Mouse (Mus musculus): ENCODE data around the gene H2-Oa. TPM values are rescaled to one million over a fixed set of nuclear protein-coding genes. Genes with fewer than 3 reads are reported as not detected.

H2-Oa gene
- polyA plus RNA-seq, 1 experiment from 2014 or later = 0.43 TPM

DNA sequence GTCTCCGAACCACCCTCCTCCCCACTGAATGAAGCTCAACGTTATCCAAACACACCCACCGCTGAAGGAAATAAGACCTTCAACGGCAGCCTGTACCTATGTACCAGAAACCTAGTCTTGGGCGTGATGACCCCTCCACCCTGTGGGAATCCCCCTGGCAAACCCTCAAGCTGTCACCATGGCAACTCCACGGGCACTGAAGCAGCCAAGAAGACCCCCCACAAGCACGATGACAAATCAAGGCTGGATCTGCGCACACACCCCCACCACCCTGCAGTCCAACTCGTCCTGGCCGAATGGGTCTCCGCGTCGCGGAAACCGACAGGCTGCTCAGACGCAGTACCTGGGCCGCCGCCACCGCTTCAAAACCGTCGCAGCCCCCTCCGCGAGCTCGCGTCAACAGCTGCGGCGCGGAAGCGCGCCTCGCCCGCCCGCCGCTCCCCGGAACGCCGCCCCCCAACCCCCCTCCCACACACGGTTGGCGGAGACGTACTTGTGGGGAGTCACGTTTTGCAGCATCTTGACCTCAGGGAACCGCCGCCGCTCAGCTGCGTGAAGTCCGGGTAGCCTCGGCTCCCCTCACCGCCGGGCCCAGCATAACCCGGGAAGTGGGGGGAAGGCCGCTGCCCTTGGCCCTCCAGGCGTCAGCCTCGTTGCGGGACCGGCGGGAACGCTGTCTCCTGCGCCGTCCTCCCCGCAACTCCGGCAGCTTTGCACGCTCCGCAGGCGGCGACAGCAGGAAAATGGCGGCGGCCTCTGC, 26.2 kb downstream of the H2-Oa start:
- peak overlapping the region; percentile 79 for H3K4me3 ChIP-seq
- peaks cover 49% of the 10 kb centered on the region for H3K36me3 ChIP-seq
- peaks cover 24% of the 10 kb centered on the region for H3K4me1 ChIP-seq
- under 1% methylated on average over 67 of the region's 67 CpGs for WGBS
- no peaks in the 10 kb centered on the region for H3K27me3 ChIP-seq
- peak overlapping the region; percentile 100 for H3K27ac ChIP-seq
- H3K4me2 ChIP-seq (replicated peaks) = peak overlapping the region; percentile 94
- no peak for ATAC-seq (ENCODE audit: insufficient number of reproducible peaks, insufficient read depth, low FRiP score, low TSS enrichment)
- no peaks in the 10 kb centered on the region for H3K9me3 ChIP-seq
- H3K9ac ChIP-seq = peak overlapping the region; percentile 91

DNA sequence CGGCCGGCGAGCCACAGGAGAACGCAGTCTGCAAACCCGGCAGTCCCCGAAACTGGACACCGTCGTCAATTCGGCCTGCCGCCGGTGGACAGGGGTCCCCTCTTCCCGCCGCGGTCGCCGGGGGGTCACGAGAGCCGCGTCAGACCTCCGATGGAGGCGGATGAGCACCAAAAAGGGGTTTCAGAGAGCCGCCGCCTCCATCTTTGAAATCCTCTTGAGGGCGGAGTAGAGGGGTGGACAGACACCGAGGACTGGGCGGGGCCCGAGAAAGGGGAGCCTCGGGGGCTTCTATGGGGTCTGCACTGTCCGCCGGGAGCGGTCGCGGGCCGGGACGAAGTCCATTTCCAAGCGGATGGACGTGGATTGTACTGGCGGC, 26.7 kb downstream of the H2-Oa start:
- Histone ChIP-seq H3K9ac (peak overlapping the region; percentile 91), H3K4me2 (replicated peaks) (peak overlapping the region; percentile 94), H3K4me3 (peak overlapping the region; percentile 79), H3K27ac (peak overlapping the region; percentile 100), H3K4me1 (peaks cover 29% of the 10 kb centered on the region), H3K9me3 (no peaks in the 10 kb centered on the region), H3K36me3 (peaks cover 44% of the 10 kb centered on the region), H3K27me3 (no peaks in the 10 kb centered on the region)
- no peak for ATAC-seq (ENCODE audit: insufficient number of reproducible peaks, insufficient read depth, low FRiP score, low TSS enrichment)
- under 1% methylated on average over 38 of the region's 38 CpGs for WGBS

DNA sequence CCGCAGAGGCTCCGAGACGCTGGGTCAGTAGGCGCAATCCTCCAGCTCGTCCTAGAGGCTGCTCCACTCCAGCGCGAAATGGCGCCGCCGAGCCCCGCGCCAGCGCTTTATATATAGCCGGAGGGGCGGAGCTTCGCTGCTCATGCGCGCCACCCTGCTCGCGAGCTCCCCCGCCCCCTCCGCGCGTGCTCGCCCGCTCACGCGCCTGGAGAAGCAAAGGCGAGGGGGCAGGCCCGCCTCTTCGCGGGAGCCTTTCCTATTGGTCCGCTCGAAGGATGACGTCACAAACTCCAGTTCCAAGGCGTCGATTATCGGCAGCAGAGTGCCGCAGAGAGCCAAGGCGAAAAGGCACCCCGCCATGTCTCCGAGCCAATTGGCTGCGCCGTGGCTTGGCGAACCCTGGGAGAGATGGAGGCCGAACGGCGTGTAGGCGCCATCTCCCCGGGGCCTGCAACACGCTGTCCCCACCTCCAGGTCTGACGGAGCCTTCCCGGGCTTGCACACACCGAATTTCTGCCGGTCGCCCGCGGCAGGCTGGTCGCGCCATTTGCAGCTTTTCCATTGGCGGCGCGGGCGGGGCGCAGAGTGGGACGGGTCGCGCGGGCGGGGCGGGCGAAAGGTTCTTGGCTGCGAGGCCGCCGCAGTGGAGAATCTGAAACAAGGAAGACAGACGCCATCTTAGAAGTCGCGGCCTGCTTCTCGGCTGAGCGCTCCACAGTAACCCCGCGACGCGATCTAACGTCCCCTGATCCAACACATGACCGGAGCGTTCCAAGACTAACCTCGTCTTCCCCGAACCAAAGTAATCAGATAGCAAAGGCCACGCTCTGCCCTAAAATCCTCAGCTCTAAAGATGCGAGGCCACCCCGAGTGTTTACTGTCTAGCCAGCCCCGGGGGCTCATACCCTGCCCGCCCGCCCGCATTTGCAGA, 27.4 kb downstream of the H2-Oa start, which contains the start of gene H2-DMa:
Gene H2-DMa (plus strand): TSS at position 293 of the 931 bp plus-strand sequence.
- Histone ChIP-seq H3K27ac (peak within 1 kb of the TSS; percentile 100), H3K4me3 (peak within 1 kb of the TSS; percentile 79), H3K9me3 (no peaks in the 10 kb centered on the region), H3K9ac (peak within 1 kb of the TSS; percentile 97), H3K4me2 (replicated peaks) (peak within 1 kb of the TSS; percentile 94), H3K4me1 (peaks cover 32% of the 10 kb centered on the region), H3K36me3 (peaks cover 37% of the 10 kb centered on the region), H3K27me3 (no peaks in the 10 kb centered on the region)
- WGBS = under 1% methylated on average over 96 of the region's 96 CpGs
- ATAC-seq (ENCODE audit: insufficient number of reproducible peaks, insufficient read depth, low FRiP score, low TSS enrichment) = peak; percentile 62

GRCm38 (mm10) chr17:34120180-34120723, 28.1 kb downstream of the H2-Oa start:
- Histone ChIP-seq H3K27ac (peak overlapping the region; percentile 100), H3K36me3 (peaks cover 30% of the 10 kb centered on the region), H3K4me2 (replicated peaks) (peak overlapping the region; percentile 94), H3K9ac (peak overlapping the region; percentile 97), H3K27me3 (no peaks in the 10 kb centered on the region), H3K4me3 (peak overlapping the region; percentile 79), H3K4me1 (peaks cover 26% of the 10 kb centered on the region), H3K9me3 (no peaks in the 10 kb centered on the region)
- ATAC-seq (ENCODE audit: insufficient number of reproducible peaks, insufficient read depth, low FRiP score, low TSS enrichment) = peak; percentile 13; the same call in 1 of the 2 replicates
- WGBS = 0% methylated on average over 32 of the region's 42 CpGs

- H3K36me3 ChIP-seq = peaks cover 24% of the 10 kb centered on the region
- H3K27me3 ChIP-seq = no peaks in the 10 kb centered on the region
- H3K4me2 ChIP-seq (replicated peaks) = peak overlapping the region; percentile 94
- peak overlapping the region; percentile 100 for H3K27ac ChIP-seq
- H3K9me3 ChIP-seq = no peaks in the 10 kb centered on the region
- WGBS = under 1% methylated on average over 30 of the region's 31 CpGs
- peaks cover 21% of the 10 kb centered on the region for H3K4me1 ChIP-seq
- peak; percentile 6 for ATAC-seq (ENCODE audit: insufficient number of reproducible peaks, insufficient read depth, low FRiP score, low TSS enrichment)
- peak overlapping the region; percentile 97 for H3K9ac ChIP-seq
- peak overlapping the region; percentile 79 for H3K4me3 ChIP-seq
These were observed 28.7 kb downstream of the H2-Oa start for GRCm38 (mm10) chr17:34120814-34121171.

GRCm38 (mm10) chr17:34121172-34121878, 29.2 kb downstream of the H2-Oa start:
- H3K36me3 ChIP-seq = peaks cover 22% of the 10 kb centered on the region
- peak; percentile 67 for ATAC-seq (ENCODE audit: insufficient number of reproducible peaks, insufficient read depth, low FRiP score, low TSS enrichment)
- H3K9me3 ChIP-seq = no peaks in the 10 kb centered on the region
- H3K4me1 ChIP-seq = peaks cover 17% of the 10 kb centered on the region
- H3K9ac ChIP-seq = peak overlapping the region; percentile 97
- under 1% methylated on average over 32 of the region's 35 CpGs for WGBS
- peak overlapping the region; percentile 79 for H3K4me3 ChIP-seq
- H3K4me2 ChIP-seq (replicated peaks) = peak overlapping the region; percentile 94
- H3K27me3 ChIP-seq = no peaks in the 10 kb centered on the region
- H3K27ac ChIP-seq = peak overlapping the region; percentile 100

- peak overlapping the region; percentile 79 for H3K4me3 ChIP-seq
- peak overlapping the region; percentile 94 for H3K4me2 ChIP-seq (replicated peaks)
- WGBS = 1% methylated on average over 10 of the region's 10 CpGs
- H3K4me1 ChIP-seq = peaks cover 12% of the 10 kb centered on the region
- peak overlapping the region; percentile 100 for H3K27ac ChIP-seq
- no peaks in the 10 kb centered on the region for H3K9me3 ChIP-seq
- ATAC-seq (ENCODE audit: insufficient number of reproducible peaks, insufficient read depth, low FRiP score, low TSS enrichment) = 0 out of 2 replicates have a peak, but pooled peaks have one; percentile 6
- peak overlapping the region; percentile 97 for H3K9ac ChIP-seq
- H3K36me3 ChIP-seq = peaks cover 18% of the 10 kb centered on the region
- H3K27me3 ChIP-seq = no peaks in the 10 kb centered on the region
These were observed 29.7 kb downstream of the H2-Oa start for GRCm38 (mm10) chr17:34121879-34122187.

DNA sequence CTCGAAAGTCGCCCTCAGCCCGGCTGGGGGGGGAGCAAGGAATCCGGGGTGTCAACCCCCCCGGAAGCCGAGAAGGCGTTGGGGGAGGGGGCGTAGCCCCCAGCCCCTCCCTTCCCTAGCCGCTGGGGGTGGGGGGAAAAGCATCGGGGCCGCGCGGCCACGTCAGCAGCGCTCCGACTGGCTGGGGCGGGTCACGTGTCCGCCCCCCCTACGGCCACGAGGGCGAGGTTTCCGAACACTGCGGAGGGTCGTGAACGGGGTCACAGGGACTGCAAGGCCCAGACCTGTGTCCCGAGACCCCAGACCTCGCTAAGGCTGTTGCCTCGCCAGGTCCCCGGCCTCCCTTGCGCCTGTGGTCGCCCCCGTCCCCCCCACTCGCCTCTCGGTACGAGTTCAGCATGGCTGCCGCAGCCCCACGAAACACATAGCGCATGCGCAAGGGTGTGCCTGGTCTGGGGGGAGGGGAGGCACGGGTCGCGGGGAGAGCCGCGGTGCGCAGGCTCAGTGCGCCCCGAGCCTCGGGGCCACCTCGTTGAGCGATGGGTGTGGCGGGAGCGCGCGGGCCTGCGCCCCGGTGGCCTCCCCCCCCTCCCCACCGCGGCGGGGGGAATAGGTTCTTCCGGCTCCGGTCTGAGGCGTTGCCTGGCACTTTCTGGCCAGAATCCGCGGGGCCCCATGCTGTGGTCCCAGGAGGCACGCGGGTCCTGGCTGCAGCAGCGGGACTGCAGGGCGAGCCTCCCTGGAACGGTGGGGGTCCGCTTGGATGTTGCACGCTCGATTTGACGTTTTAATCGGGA, 30.2 kb downstream of the H2-Oa start, which contains the start of gene Brd2:
Gene Brd2 (minus strand): TSS at position 447 of the 797 bp plus-strand sequence.
- H3K36me3 ChIP-seq = peaks cover 12% of the 10 kb centered on the region
- peak within 1 kb of the TSS; percentile 79 for H3K4me3 ChIP-seq
- ATAC-seq (ENCODE audit: insufficient number of reproducible peaks, insufficient read depth, low FRiP score, low TSS enrichment) = peak; percentile 16; the same call in 1 of the 2 replicates
- H3K9ac ChIP-seq = peak within 1 kb of the TSS; percentile 97
- peaks cover 14% of the 10 kb centered on the region for H3K4me1 ChIP-seq
- WGBS = 1% methylated on average over 68 of the region's 75 CpGs
- H3K27me3 ChIP-seq = no peaks in the 10 kb centered on the region
- peak within 1 kb of the TSS; percentile 100 for H3K27ac ChIP-seq
- H3K4me2 ChIP-seq (replicated peaks) = peak within 1 kb of the TSS; percentile 94
- no peaks in the 10 kb centered on the region for H3K9me3 ChIP-seq

- Histone ChIP-seq H3K4me2 (replicated peaks) (peak overlapping the region; percentile 94), H3K9ac (peak overlapping the region; percentile 97), H3K27ac (peak overlapping the region; percentile 100), H3K4me3 (peak overlapping the region; percentile 79), H3K36me3 (peaks cover 10% of the 10 kb centered on the region), H3K4me1 (peaks cover 17% of the 10 kb centered on the region), H3K9me3 (no peaks in the 10 kb centered on the region), H3K27me3 (no peaks in the 10 kb centered on the region)
- WGBS = 2% methylated on average over 7 of the region's 7 CpGs
- ATAC-seq (ENCODE audit: insufficient number of reproducible peaks, insufficient read depth, low FRiP score, low TSS enrichment) = no peak
These were observed 31.0 kb downstream of the H2-Oa start for GRCm38 (mm10) chr17:34123111-34123510.

DNA sequence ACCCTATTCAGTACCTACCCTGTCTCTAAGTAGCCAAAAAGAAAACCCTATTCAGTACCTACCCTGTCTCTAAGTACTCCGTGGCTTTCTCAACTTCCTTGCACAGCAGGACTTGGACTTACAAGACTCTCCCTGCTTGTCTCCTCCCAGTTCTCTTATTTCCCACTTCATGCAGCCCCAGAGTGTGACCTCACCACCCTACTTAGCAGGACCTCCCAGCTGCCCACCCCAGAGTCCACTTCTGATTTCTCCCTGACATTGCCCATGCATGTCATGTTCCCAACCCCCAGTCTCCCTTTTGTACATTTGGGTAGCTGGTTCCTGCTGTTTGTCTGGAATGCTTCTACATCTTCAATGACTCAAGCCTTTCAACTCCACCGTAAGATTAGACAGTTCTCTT, 31.4 kb downstream of the H2-Oa start:
- Histone ChIP-seq H3K9me3 (no peaks in the 10 kb centered on the region), H3K9ac (peak overlapping the region; percentile 97), H3K4me2 (replicated peaks) (peak overlapping the region; percentile 94), H3K4me3 (peak overlapping the region; percentile 79), H3K36me3 (peaks cover 6% of the 10 kb centered on the region), H3K27ac (peak overlapping the region; percentile 100), H3K27me3 (no peaks in the 10 kb centered on the region), H3K4me1 (peaks cover 18% of the 10 kb centered on the region)
- WGBS = 6% methylated on average over 2 of the region's 2 CpGs
- ATAC-seq (ENCODE audit: insufficient number of reproducible peaks, insufficient read depth, low FRiP score, low TSS enrichment) = no peak
